Mouse (Mus musculus): ENCODE measurements at regions not wholly inside any gene's neighbourhood (a gene's known extent, or its start where the extent isn't known, plus 50 kb on each side); places are given as distances from the start of the nearest gene placed in this dataset.

DNA sequence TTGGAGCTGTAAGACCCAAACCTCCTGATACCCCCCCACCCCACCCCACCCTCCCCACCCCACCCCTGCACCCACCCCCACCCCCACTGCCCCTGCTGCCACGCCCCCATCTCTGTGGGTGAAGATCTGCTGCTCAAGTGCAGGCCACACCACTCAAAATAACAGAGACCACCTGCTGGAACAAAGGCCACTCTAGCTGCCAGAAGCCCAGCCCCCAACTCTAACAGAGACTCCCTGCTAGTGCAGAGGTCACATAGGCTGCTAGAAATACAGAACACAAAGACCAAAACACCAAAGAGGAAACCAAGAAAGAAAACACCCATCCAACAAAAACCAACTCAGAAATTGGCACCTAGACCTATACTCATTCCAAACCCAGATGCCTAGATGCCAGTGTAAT, 58.9 kb downstream of the Olfr267 start:
- Histone ChIP-seq H3K9me3 (no peaks in the 10 kb centered on the region), H3K4me3 (no peak overlapping the region), H3K27me3 (ENCODE audit: insufficient read depth, poor library complexity, severe bottlenecking) (no peaks in the 10 kb centered on the region), H3K4me1 (replicated peaks) (peaks cover 8% of the 10 kb centered on the region; the same call in 1 of the 2 replicates), H3K27ac (no peak overlapping the region), H3K36me3 (no peaks in the 10 kb centered on the region)
- no peak for DNase-seq (ENCODE audit: low spot score)
- 20% methylated on average over 1 of the region's 1 CpGs for WGBS

- Histone ChIP-seq H3K27ac (no peak overlapping the region), H3K9me3 (no peaks in the 10 kb centered on the region), H3K4me1 (replicated peaks) (peaks cover 12% of the 10 kb centered on the region; the same call in 1 of the 2 replicates), H3K36me3 (no peaks in the 10 kb centered on the region), H3K4me3 (no peak overlapping the region), H3K27me3 (ENCODE audit: insufficient read depth, poor library complexity, severe bottlenecking) (no peaks in the 10 kb centered on the region)
- WGBS, result 69% methylated on average over 2 of the region's 2 CpGs
- no peak for DNase-seq (ENCODE audit: low spot score)
Measured at GRCm38 (mm10) chr4:58726424-58726823, 61.1 kb downstream of the Olfr267 start.

GRCm38 (mm10) chr4:58722772-58723171, 64.7 kb downstream of the Olfr267 start:
- no peak overlapping the region for H3K4me3 ChIP-seq
- no peaks in the 10 kb centered on the region for H3K36me3 ChIP-seq
- WGBS, result 60% methylated on average over 9 of the region's 9 CpGs
- H3K9me3 ChIP-seq, result no peaks in the 10 kb centered on the region
- peaks cover 12% of the 10 kb centered on the region; the same call in 1 of the 2 replicates for H3K4me1 ChIP-seq (replicated peaks)
- H3K27me3 ChIP-seq (ENCODE audit: insufficient read depth, poor library complexity, severe bottlenecking), result no peaks in the 10 kb centered on the region
- peak; percentile 58 for DNase-seq (ENCODE audit: low spot score)
- H3K27ac ChIP-seq, result peak overlapping the region; percentile 40; the same call in 1 of the 2 replicates

- Histone ChIP-seq H3K27me3 (ENCODE audit: insufficient read depth, poor library complexity, severe bottlenecking) (no peaks in the 10 kb centered on the region), H3K9me3 (no peaks in the 10 kb centered on the region), H3K27ac (no peak overlapping the region), H3K36me3 (no peaks in the 10 kb centered on the region), H3K4me3 (no peak overlapping the region), H3K4me1 (replicated peaks) (peaks cover 10% of the 10 kb centered on the region; the same call in 1 of the 2 replicates)
- 82% methylated on average over 8 of the region's 8 CpGs for WGBS
- DNase-seq (ENCODE audit: low spot score), result no peak
Measured at GRCm38 (mm10) chr4:58720682-58721081, 66.8 kb downstream of the Olfr267 start.

DNA sequence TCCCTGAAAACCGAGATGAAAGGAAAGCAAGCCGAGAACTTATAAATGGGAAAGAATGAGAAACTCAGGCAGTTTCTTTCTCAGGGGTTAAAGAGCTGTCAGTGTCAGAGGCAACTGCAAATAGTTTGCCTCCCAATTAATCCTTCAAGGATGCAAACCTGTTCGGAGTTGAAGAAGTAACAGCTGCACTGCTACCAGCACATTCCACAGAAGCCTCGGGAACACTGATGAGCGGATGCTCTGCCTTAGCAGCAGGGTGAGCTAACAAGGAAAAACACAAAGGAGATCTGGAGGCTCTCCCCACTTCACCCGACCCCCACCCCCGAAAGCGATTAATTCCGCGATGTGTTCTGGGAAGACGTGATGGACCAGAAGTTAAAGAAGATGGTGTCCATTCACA, 71.1 kb downstream of the Olfr267 start:
- H3K27ac ChIP-seq, result no peak overlapping the region
- H3K27me3 ChIP-seq (ENCODE audit: insufficient read depth, poor library complexity, severe bottlenecking), result no peaks in the 10 kb centered on the region
- H3K36me3 ChIP-seq, result no peaks in the 10 kb centered on the region
- peaks cover 11% of the 10 kb centered on the region; the same call in 1 of the 2 replicates for H3K4me1 ChIP-seq (replicated peaks)
- 54% methylated on average over 11 of the region's 11 CpGs for WGBS
- no peak for DNase-seq (ENCODE audit: low spot score)
- no peak overlapping the region for H3K4me3 ChIP-seq
- no peaks in the 10 kb centered on the region for H3K9me3 ChIP-seq

DNA sequence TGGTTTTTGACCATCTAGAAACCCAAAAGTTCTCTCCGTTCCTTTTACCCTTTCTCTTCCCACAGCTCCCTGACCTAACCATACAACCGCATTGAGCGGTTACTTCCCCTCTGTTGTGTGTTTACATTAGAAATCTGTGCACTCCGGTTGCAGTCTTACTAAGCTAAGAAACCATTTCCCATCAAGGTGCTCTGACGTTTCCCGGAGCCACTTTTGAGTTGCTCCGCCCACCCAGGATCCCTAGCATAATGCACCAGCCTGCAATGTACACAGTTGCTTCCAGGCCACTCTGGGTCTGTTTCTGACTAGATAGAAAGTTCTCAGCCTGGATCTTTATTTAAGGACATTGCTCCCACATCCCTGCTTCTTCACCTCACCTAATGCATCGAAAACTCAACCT, 71.7 kb downstream of the Olfr267 start:
- no peak for DNase-seq (ENCODE audit: low spot score)
- no peaks in the 10 kb centered on the region for H3K36me3 ChIP-seq
- no peak overlapping the region for H3K27ac ChIP-seq
- no peaks in the 10 kb centered on the region for H3K27me3 ChIP-seq (ENCODE audit: insufficient read depth, poor library complexity, severe bottlenecking)
- no peaks in the 10 kb centered on the region for H3K9me3 ChIP-seq
- 90% methylated on average over 8 of the region's 8 CpGs for WGBS
- no peak overlapping the region for H3K4me3 ChIP-seq
- H3K4me1 ChIP-seq (replicated peaks), result peaks cover 11% of the 10 kb centered on the region; the same call in 1 of the 2 replicates

DNA sequence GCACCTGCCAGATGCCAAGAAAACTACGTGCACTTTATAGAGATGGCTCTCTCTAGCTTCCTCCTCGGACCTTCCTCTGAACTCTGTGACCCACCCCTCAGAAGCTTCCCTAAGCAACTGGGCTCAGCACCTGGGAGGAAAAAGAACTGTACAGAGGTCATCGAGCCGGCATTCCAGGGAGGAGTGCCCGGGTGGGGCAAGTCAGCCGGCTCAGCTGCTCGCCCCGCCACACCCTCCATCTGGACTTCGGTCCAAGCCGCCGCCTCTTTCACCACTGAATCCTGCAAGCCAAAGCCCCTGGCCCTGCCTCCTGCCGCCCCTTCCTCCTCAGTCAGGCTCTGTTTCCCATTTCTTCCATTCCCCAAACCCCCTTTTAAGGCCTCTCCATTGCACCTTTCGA, 73.3 kb downstream of the Olfr267 start:
- no peak overlapping the region for H3K4me3 ChIP-seq
- 64% methylated on average over 13 of the region's 13 CpGs for WGBS
- H3K36me3 ChIP-seq, result no peaks in the 10 kb centered on the region
- H3K27ac ChIP-seq, result no peak overlapping the region
- peaks cover 11% of the 10 kb centered on the region; the same call in 1 of the 2 replicates for H3K4me1 ChIP-seq (replicated peaks)
- H3K27me3 ChIP-seq (ENCODE audit: insufficient read depth, poor library complexity, severe bottlenecking), result no peaks in the 10 kb centered on the region
- H3K9me3 ChIP-seq, result no peaks in the 10 kb centered on the region
- no peak for DNase-seq (ENCODE audit: low spot score)

GRCm38 (mm10) chr4:58712875-58713274, 74.6 kb downstream of the Olfr267 start:
- 87% methylated on average over 2 of the region's 2 CpGs for WGBS
- H3K4me3 ChIP-seq, result no peak overlapping the region
- H3K27me3 ChIP-seq (ENCODE audit: insufficient read depth, poor library complexity, severe bottlenecking), result no peaks in the 10 kb centered on the region
- no peaks in the 10 kb centered on the region for H3K9me3 ChIP-seq
- no peak for DNase-seq (ENCODE audit: low spot score)
- H3K4me1 ChIP-seq (replicated peaks), result peaks cover 11% of the 10 kb centered on the region; the same call in 1 of the 2 replicates
- H3K27ac ChIP-seq, result no peak overlapping the region
- H3K36me3 ChIP-seq, result no peaks in the 10 kb centered on the region

GRCm38 (mm10) chr4:58712166-58712565, 75.3 kb downstream of the Olfr267 start:
- Histone ChIP-seq H3K4me1 (replicated peaks) (peaks cover 11% of the 10 kb centered on the region; the same call in 1 of the 2 replicates), H3K27me3 (ENCODE audit: insufficient read depth, poor library complexity, severe bottlenecking) (no peaks in the 10 kb centered on the region), H3K36me3 (no peaks in the 10 kb centered on the region), H3K4me3 (no peak overlapping the region), H3K27ac (no peak overlapping the region), H3K9me3 (no peaks in the 10 kb centered on the region)
- WGBS, result 87% methylated on average over 10 of the region's 10 CpGs
- DNase-seq (ENCODE audit: low spot score), result no peak

DNA sequence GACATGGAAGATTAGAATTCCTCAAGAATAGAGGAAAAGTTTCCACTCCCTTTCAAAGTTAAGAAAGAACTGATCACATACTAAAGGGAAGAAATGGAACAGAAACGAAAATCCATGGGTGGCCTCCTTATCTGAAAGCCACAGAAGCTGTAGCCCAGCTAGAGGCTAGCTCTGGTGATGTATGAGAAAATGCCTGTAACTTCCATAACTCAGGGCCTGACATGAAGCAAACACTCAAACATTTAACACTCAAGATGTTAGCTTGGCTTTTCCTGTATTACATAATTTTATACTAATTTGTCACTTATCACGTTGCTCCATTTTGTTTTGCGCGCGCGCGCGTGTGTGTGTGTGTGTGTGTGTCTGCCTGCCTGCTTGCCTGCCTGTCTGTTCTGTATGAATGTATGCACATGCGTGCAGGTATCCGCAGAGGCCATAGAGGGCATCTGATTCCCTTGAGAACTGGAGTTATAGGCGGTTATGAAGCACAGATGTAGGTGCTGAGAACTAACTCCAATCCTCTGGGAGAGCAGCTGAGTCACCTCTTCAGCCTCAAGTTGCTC, 88.2 kb downstream of the Olfr267 start:
- WGBS, result 94% methylated on average over 11 of the region's 11 CpGs
- 0 out of 2 replicates have a peak, but pooled peaks cover 5% of the 10 kb centered on the region for H3K4me1 ChIP-seq (replicated peaks)
- no peak for DNase-seq (ENCODE audit: low spot score)
- no peak overlapping the region for H3K27ac ChIP-seq
- H3K9me3 ChIP-seq, result no peaks in the 10 kb centered on the region
- H3K36me3 ChIP-seq, result no peaks in the 10 kb centered on the region
- no peaks in the 10 kb centered on the region for H3K27me3 ChIP-seq (ENCODE audit: insufficient read depth, poor library complexity, severe bottlenecking)
- no peak overlapping the region for H3K4me3 ChIP-seq

DNA sequence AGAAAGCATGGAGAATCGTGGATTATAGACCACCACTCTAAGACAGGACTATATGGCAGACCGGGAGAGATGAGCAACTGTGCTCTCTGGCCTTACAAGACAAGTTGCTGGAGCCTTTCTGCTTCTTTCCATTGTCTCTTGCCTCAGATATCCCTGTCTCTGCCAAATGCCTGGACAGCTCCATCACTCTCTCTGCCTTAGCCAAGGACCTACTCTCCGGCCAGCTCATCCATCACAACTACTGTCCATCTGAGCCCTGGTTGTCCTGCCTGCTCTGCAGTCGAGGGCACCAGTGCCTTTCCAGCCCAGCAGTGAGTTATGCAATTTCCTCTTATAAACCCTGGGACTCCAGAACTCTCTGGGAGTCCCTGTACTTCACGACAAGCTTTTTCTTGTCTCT, 88.7 kb downstream of the Olfr267 start:
- WGBS, result 74% methylated on average over 5 of the region's 5 CpGs
- H3K4me3 ChIP-seq, result no peak overlapping the region
- 0 out of 2 replicates have a peak, but pooled peaks cover 5% of the 10 kb centered on the region for H3K4me1 ChIP-seq (replicated peaks)
- H3K27ac ChIP-seq, result no peak overlapping the region
- no peak for DNase-seq (ENCODE audit: low spot score)
- H3K9me3 ChIP-seq, result no peaks in the 10 kb centered on the region
- no peaks in the 10 kb centered on the region for H3K36me3 ChIP-seq
- no peaks in the 10 kb centered on the region for H3K27me3 ChIP-seq (ENCODE audit: insufficient read depth, poor library complexity, severe bottlenecking)

GRCm38 (mm10) chr4:58696684-58697083, 90.8 kb downstream of the Olfr267 start:
- 0 out of 2 replicates have a peak, but pooled peaks cover 5% of the 10 kb centered on the region for H3K4me1 ChIP-seq (replicated peaks)
- 56% methylated on average over 4 of the region's 4 CpGs for WGBS
- H3K4me3 ChIP-seq, result no peak overlapping the region

DNA sequence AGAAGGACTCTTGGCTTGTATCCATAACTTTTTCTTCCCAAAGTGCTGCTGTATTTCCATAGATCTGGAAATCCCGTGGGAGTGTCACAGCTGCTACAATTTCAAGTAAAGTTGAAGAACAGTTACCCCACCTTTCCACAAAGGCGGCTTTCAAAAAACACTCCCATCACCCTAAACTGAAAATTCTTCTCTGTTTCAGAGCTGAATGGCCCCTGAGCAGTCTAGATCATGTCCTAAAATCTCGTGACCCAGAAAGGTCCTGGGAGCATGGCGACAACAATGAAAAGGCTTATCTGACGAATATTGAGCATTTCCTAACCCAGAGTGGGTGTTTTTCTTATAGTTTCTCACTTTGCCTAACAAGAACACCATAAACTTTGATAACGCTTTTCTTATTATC, 92.2 kb downstream of the Olfr267 start:
- 0 out of 2 replicates have a peak, but pooled peaks cover 5% of the 10 kb centered on the region for H3K4me1 ChIP-seq (replicated peaks)
- H3K4me3 ChIP-seq, result no peak overlapping the region
- no peak overlapping the region for H3K27ac ChIP-seq
- 67% methylated on average over 6 of the region's 6 CpGs for WGBS
- H3K9me3 ChIP-seq, result no peaks in the 10 kb centered on the region
- H3K36me3 ChIP-seq, result no peaks in the 10 kb centered on the region
- DNase-seq (ENCODE audit: low spot score), result no peak
- no peaks in the 10 kb centered on the region for H3K27me3 ChIP-seq (ENCODE audit: insufficient read depth, poor library complexity, severe bottlenecking)

More at GRCm38 (mm10) chr4:58696684-58697083, 90.8 kb downstream of the Olfr267 start:
- Histone ChIP-seq H3K36me3 (no peaks in the 10 kb centered on the region), H3K27ac (no peak overlapping the region), H3K27me3 (ENCODE audit: insufficient read depth, poor library complexity, severe bottlenecking) (no peaks in the 10 kb centered on the region), H3K9me3 (no peaks in the 10 kb centered on the region)
- no peak for DNase-seq (ENCODE audit: low spot score)

Measured in hindbrain, embryonic 10.5 days (tissue).